Mouse (Mus musculus) cerebral cortex, adult 2 months (tissue): Measurements from ENCODE around the gene Cd79b.

ENCODE experiments used
- WGBS: fragments of 180-500 bp; shearing (Covaris S2); methylation state at CpG from one replicate; pipeline ENCODE4 v1.1.7; 2018; 5-methylcytosine and 5-hydroxymethylcytosine counted together

Cd79b gene

DNA sequence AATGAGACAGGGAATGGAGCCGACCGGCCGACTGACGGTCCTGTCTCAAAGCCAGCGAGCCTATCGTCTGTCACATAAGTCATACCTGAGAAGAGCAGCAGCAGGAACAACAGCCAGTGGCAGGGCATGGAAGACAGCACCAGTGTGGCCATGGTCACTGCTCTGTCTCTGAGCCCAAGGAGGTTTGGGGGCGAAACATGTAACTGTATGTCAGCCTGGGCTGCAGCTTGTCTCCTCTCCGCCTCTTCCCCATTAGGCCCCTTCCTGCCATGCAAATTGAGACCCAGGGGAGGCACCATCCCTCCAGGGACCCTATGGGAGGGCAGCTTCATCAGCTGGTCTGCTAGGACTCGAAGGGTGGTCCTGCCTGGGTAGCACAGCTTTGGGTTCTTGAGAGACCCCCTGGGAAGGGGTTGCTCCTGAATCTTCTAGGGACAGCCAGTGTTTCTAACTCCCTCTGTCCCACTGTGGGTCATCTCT is at the start of gene Cd79b:
TSS of gene Cd79b (minus strand) at position 430 of the 480 bp plus-strand sequence.
- 89% methylated on average over 9 of the region's 9 CpGs for WGBS

DNA sequence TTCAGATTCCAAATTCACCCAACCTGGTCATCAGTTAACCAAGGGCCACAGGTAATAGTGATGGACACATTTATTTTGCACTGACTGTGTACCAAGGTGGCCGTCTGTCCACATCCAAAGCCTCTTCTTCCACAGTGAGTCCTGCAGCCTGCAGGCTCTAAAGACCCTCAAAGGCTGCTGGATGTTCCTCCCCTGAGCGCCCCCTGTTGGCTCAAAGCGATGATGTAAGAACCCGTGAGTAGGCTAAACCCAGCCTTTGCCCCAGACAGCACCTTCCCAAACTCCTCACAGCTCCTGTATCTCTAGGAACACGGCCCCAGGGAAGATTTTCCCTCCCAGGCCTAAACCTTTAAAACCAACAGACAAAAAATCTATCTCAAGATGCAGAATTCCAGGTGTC is 44.8 kb upstream of the Cd79b start:
- WGBS, result 43% methylated on average over 5 of the region's 5 CpGs

DNA sequence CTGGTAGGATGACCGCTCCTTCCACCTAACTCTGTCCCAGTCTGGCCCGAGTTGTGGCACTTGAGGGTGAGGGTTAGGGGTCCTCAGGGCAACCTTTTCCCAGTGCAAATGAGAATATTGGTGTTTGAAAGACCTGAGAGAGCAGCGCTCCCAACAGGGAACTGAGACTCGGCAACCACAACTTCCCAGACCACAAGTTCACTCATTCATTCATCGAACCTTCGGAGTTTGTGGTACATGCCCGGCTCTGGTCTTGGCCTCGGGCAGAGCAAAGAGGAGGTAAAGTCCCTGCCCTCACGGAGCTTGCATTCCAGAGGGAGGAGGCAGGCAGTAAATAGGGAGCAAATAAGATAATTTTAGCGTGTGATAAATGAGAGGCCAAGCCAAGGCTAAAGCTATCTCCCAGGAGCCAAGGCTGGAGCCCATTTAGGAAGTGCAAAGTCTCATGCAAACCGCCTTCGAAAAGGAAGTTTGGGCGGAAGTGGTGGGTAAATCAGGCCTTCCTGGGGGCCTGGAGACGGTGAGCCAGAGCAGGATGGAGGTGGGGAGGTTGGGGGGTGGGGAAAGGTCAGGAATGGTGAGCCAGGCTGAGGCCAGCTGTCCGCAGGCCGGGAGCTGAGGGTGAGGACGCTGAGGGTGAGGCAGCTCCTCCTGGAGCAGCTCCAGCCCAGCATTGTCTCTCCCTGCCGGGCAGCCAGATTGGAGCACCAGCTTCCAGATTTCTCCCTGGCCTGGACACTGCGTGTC is 41.0 kb upstream of the Cd79b start:
- WGBS, result 70% methylated on average over 19 of the region's 19 CpGs

DNA sequence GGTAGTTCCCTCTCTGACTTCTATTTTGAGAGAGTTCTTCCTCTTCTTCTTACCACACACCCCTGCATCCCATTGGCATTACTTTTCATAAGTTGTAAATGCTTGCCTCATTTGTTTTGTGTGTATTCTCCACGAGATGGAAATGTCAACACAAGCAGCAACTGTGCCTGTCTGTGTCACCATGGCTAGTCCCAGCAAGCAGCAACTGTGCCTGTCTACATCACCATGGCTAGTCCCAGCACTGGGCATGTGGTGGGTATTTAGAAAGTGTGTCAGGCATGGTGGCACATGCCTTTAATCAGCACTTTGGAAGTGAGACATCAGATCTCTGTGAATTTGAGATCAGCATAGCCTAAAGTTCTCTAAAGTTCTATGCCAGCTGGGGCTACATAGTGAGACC is 39.6 kb upstream of the Cd79b start:
- WGBS, result 41% methylated on average over 1 of the region's 1 CpGs

DNA sequence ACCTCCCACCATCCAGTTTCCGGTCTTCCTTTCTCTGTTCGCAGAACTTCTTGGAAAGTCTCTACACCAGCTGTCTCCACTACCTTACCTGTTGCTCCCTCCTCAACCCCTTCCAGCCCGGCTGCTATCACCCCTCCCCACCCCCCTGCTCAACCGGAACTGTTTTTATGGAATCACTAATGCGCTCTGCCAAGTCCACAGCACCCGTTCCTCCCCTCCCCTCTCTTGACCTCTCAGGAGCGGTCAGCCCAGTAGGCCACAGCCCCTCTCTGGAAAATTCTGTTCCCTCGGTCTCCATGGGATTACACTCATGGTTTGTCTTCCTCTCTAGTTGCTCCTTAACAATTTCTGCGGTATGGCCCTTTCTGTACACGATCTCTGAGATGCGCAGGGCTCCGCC is 38.6 kb upstream of the Cd79b start, which contains the start of gene Scn4a:
TSS of gene Scn4a (minus strand) at position 101 of the 400 bp plus-strand sequence.
- 89% methylated on average over 12 of the region's 12 CpGs for WGBS

DNA sequence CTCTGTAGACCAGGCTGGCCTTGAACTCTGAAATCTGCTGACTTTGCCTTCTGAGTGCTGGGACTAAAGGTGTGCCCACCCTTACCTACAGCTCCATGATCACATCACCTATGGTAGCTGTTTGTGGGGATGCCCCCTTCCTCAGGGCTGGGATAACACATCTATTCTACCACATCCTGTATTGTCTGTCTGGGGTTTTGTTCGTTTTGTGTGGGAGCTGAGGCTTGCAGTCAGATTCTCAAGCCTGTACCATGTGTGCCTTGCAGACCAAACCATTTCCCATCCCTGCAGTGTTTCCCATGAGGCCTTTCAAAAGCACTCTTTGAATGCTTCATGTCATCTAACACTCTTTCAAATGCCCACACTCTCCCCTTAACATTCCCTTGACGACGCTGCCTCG is 37.4 kb upstream of the Cd79b start:
- 78% methylated on average over 4 of the region's 4 CpGs for WGBS

DNA sequence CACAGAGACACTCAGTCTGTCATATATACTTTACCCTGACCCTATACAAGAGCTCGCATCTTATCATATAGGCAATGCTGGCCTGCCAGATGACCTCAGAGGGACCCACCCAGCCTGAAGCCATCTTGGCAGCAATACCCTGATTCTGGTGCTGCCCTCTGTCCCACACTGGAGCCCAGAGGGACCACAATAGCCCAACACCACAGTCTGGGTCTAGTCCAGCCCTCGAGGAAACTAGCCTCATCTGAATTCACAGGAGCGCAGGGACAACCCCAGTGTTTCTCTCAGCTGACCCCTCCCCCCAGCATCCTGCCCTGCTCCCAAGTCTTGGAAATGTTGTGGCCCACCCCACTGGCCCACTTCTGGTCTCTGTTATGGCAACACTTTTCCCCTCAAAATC is 36.7 kb upstream of the Cd79b start:
- 75% methylated on average over 3 of the region's 3 CpGs for WGBS

- 87% methylated on average over 5 of the region's 5 CpGs for WGBS
These were observed 36.3 kb upstream of the Cd79b start for GRCm38 (mm10) chr11:106350853-106351252.

DNA sequence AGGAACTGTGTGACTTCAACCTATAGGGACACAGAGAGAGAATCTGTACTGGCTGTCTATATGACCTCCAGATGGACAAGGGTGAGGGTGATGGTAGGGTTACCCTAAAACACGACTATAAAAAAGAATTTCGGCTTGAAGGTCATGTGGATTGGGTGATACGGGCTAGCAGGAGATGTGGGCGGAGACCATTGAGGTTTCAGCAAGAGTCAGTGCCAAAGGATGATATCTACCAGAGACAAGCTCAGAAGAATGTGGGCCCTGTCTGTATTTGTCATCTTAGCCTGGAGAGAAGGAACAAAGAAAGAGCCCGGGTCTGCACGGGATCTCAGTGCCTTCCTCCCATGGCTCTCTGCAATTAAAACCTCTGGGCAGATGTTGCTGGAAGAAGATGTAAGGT is 35.2 kb upstream of the Cd79b start:
- 83% methylated on average over 6 of the region's 6 CpGs for WGBS

DNA sequence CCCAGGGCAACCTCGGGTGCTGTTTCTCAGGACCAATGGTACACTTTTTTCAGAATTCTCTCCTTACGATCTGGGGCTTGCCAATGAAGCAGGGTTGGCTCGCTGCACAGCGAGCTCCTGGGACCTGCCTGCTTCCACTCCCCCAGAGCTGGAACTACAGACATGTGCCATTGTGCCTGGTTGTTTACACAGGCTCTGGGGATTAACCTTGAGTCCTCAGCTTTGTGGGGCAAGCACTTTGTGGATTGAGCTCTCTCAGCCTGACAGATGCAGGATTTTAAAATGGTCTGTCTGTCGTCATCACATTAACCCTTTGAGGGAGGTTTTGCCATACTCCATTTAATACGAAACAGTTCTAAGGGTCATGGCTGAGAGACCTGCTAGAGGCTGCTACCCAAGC is 30.3 kb upstream of the Cd79b start:
- 50% methylated on average over 6 of the region's 6 CpGs for WGBS

DNA sequence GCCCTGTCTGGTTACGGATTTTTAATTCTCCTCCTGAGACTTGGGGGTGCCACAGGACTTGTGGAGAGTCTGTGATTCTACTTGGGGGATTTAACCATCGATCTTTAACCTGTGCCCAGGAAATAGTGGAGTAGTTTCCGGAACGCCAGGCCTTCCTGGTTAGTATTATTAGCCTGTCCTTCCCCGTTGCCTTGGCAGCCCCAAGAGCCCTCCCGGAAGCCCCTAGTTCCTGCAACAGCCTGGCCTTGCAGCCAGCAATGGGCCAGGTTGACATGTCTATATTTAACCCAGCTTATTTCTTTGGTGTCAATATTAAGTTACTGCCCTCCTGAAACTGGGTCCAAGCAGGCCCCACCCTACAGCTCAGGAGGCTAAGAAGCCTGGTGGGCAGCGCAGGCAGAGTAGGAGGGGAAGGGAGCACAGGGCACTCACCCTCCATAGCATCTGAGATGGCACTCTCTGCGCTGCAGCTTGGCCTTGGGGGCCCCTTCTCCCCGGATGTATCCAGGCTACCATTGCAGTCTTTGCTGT is 26.5 kb upstream of the Cd79b start:
- WGBS, result 76% methylated on average over 9 of the region's 9 CpGs

GRCm38 (mm10) chr11:106339323-106339722 is 24.8 kb upstream of the Cd79b start:
- WGBS, result 91% methylated on average over 4 of the region's 4 CpGs

- WGBS, result 71% methylated on average over 7 of the region's 7 CpGs
These were observed 24.3 kb upstream of the Cd79b start for GRCm38 (mm10) chr11:106338870-106339269.

DNA sequence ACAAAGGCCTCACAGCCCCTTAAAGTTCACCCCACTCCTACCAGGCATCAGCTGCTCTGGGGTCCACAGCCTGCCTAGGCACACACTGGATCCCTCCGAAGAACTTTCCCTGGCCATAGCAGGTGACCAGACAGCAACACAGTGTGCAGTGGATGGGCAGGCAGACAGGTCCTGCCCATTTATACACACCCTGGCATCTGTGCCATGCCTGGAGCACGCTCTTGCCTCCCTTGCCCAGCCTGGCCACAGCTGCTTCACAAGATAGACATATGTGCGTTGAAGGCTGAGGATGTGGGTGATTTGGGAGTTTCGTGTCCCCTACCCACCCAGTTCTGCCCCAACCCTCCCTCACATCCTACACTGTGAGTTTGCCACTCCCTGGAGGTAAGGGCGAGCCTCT is 23.5 kb upstream of the Cd79b start:
- WGBS, result 82% methylated on average over 5 of the region's 5 CpGs

- WGBS, result 23% methylated on average over 2 of the region's 2 CpGs
These were observed 19.5 kb upstream of the Cd79b start for GRCm38 (mm10) chr11:106334066-106334465.

- 51% methylated on average over 4 of the region's 4 CpGs for WGBS
These were observed 17.9 kb upstream of the Cd79b start for GRCm38 (mm10) chr11:106332458-106332857.

DNA sequence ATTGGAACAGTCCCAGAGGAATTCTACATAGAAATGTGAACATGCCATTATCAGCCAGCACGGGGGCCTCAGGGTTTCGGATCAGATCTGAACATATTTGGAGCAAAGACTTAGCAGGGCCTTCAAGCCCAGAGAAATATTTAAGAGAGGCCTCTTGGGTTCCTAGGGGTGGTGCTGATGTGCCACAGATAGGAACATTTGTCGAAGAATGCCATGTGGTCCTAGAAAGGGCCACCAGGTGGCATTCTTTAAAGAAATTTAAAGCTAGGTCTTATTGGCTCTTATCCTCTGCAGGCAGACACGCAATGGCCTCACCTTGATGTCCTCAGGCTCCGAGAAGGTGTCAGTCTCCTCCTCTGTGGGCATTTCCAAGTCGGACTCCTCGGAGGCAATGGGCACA is 15.1 kb upstream of the Cd79b start:
- WGBS, result 60% methylated on average over 7 of the region's 7 CpGs

DNA sequence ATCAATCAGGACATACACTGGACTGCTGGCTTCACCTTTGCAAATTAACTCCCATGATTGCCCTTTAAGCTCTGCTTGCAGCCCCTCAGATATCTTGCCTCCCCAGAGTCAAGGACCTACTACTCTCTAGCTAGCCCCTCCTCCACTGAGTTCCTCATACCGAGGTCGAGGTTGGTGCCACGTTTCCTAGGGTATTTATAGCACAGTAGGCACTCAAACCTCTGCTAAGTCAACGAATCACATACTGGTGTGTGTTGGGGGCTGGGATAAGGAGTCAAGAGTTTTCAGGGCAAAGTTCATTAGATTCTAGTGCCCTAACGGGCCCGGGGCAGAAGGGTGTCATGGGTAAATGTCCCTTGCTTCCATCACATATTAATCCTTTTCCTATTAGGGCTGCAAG is 14.6 kb upstream of the Cd79b start:
- WGBS, result 63% methylated on average over 6 of the region's 6 CpGs

GRCm38 (mm10) chr11:106328521-106328920 is 14.0 kb upstream of the Cd79b start:
- WGBS, result 72% methylated on average over 5 of the region's 5 CpGs

GRCm38 (mm10) chr11:106326475-106326874 is 11.9 kb upstream of the Cd79b start:
- WGBS, result 91% methylated on average over 8 of the region's 8 CpGs

DNA sequence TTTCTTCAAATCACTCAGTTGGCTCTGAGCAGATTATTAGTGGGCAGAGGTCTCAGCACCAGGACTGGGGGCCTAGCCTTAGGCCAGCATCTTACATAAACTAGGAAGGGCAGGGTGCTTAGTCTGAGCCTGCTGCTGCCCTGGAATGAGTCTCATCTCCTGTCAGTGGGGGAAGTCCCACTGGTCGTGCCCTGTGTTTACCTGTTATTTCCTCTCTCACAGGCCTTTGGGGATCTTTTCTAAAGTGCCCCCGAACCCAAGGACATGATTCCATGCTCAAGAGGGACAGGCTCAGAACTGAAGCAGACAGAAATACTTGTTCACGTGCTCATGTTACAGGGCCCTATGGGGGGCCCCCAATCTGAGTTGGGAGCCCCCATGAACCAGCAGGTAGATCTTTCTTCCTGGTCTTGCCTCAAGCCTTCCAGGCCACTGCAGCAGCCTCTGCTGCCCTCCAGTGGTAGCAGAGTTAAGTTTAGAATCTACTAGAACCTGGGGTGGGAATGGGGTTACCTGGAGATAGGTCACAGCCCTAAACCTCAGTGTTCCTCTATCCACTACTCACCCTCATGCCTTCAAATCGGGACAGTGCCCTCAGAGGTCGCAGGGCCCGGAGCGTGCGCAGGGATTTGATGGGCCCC is 11.1 kb upstream of the Cd79b start:
- 76% methylated on average over 8 of the region's 8 CpGs for WGBS

DNA sequence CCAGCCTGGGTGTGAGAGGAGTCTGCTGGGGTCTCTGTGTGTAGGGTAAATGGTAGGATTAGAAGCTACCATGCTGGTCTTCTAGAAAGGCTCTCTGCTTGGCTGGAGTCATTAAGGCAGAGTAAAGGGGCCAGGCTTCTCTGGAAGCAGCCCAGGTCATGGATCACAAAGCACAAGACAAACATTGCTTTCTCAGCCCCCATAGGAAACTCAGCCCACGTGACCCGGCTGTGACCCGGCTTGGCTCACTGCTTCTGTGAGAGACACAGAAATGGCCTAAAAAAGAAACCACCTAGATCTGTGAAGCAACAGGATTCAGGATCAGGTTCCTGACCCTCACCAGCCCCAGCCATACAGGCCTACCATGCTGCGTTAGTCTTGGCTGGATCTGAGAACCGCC is 10.3 kb upstream of the Cd79b start:
- WGBS, result 69% methylated on average over 5 of the region's 5 CpGs
